Mouse (Mus musculus) liver, embryonic 15.5 days (tissue): ENCODE measurements around the gene Pdcd2. TPM values are rescaled to one million over a fixed set of nuclear protein-coding genes. Genes with fewer than 3 reads are reported as not detected.

Experiments used
- ATAC-seq: fragments of 200-750 bp; cut with Nextera tagmentation; 2 replicates; pipeline ENCODE4 v1.8.0; 2017; ENCODE audit warnings: moderate number of reproducible peaks, mild to moderate bottlenecking, moderate library complexity; ENCODE audit not compliant: insufficient read depth
- H3K27ac ChIP-seq: fragments of 300-500 bp; sonication (generic); replicated peaks from 2 replicates; pipeline ENCODE4 v1.5.1; 2015; ENCODE audit warnings: mild to moderate bottlenecking, inconsistent platforms
- H3K27me3 ChIP-seq: fragments of 300-500 bp; sonication (generic); 2 replicates; pipeline ENCODE4 v1.6.1; 2015; ENCODE audit warnings: mild to moderate bottlenecking, inconsistent platforms
- H3K36me3 ChIP-seq: fragments of 300-500 bp; sonication (generic); replicated peaks from 2 replicates; pipeline ENCODE4 v1.6.1; 2015; ENCODE audit warnings: moderate library complexity, mild to moderate bottlenecking, inconsistent platforms
- H3K4me1 ChIP-seq: fragments of 300-500 bp; sonication (generic); replicated peaks from 2 replicates; pipeline ENCODE4 v1.6.1; 2015; ENCODE audit warnings: inconsistent platforms
- H3K4me2 ChIP-seq: fragments of 300-500 bp; sonication (generic); 2 replicates; pipeline ENCODE4 v1.6.1; 2015; ENCODE audit warnings: moderate library complexity, mild to moderate bottlenecking, inconsistent platforms
- H3K4me3 ChIP-seq: fragments of 300-500 bp; sonication (generic); replicated peaks from 2 replicates; pipeline ENCODE4 v1.5.1; 2015; ENCODE audit warnings: mild to moderate bottlenecking, inconsistent platforms
- H3K9ac ChIP-seq: fragments of 300-500 bp; sonication (generic); 2 replicates; pipeline ENCODE4 v1.6.1; 2015; ENCODE audit warnings: moderate library complexity, mild to moderate bottlenecking, inconsistent platforms
- H3K9me3 ChIP-seq: fragments of 300-500 bp; sonication (generic); replicated peaks from 2 replicates; pipeline ENCODE4 v1.6.1; 2016; ENCODE audit warnings: inconsistent platforms
- WGBS: fragments of 180-500 bp; shearing (Covaris S2); methylation state at CpG from one replicate; pipeline ENCODE4 v1.1.7; 2015; ENCODE audit warnings: mixed read lengths; ENCODE audit not compliant: insufficient replicate concordance; 5-methylcytosine and 5-hydroxymethylcytosine counted together
- polyA plus RNA-seq: library from polyadenylated mRNA; unstranded; fragments of >200 nt; fragmentation: Nextera tagmentation; extraction: Ambion mirVana; gene quantifications from 2 replicates; pipeline ENCODE4 v1.2.1, GENCODE M21; 2015

The Pdcd2 gene
- polyA plus RNA-seq, 1 experiment from 2014 or later: 19.8 TPM

DNA sequence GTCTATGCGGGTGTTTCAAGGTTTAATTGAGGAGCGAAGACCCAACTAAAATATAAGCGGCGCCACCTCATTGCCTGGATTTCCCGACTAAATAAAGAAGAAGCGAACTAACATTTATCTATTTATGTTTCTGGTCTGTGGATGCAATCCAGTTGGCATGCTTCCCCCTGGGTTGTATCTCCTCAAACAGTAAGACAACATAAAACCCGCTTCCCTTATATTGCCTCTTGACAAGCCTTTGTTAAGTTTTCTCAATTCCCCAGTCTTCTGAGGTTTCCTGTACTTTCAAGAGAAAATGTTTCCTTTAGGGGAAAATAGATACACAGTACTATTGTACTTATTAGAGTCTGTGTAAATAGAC lies 28.4 kb downstream of the Pdcd2 start:
- Histone ChIP-seq H3K36me3 (peaks cover 32% of the 10 kb centered on the region), H3K4me1 (peaks cover 45% of the 10 kb centered on the region), H3K9ac (peak overlapping the region; percentile 87), H3K9me3 (no peaks in the 10 kb centered on the region), H3K4me2 (peak overlapping the region; percentile 84), H3K27ac (peak overlapping the region; percentile 94), H3K27me3 (no peaks in the 10 kb centered on the region), H3K4me3 (peak overlapping the region; percentile 95)
- ATAC-seq: no peak
- WGBS: 47% methylated on average over 7 of the region's 7 CpGs

DNA sequence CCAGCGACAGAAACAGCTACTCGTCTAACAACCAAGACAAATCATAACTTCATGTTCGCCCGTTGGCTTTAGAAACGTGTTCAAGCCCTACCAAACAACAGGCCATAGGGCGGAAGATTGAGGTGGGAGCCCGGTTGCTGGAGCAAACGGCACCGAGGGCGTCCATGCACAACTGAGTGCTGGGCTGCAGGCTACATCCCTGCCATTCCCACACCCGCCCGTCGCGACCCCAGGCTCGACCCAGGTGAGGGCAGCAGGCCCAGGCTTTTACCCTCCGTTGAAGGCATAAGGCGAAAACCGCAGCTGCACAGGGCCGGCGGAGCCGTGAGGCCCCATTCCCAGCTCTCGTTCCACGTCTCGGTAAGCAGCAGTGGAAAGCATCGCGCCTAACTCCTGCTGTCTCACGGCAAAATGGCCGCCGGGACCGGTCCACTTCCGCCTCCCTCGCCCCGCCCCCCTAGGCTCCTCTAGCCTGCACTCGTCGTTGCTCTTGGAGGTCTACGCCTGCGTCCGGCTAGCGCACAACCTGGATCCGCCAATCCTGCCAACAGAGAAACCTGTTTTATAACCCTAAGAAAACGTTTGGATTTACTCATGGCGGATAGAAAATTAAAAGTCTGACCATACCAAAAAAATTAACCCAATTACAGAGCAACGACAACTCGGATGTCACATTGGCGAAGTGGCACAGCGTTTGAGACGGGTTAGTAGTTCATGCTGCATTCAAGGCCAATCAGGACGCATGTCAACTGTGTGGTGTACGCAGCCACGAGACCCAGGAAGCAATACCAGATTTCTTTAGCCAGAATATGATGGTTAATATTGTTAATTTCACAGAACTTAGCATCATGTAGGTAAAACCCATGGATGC lies 29.0 kb downstream of the Pdcd2 start:
- no peaks in the 10 kb centered on the region for H3K9me3 ChIP-seq
- peak overlapping the region; percentile 95 for H3K4me3 ChIP-seq
- WGBS: under 1% methylated on average over 50 of the region's 50 CpGs
- H3K27me3 ChIP-seq: no peaks in the 10 kb centered on the region
- peak overlapping the region; percentile 87 for H3K9ac ChIP-seq
- H3K4me1 ChIP-seq: peaks cover 45% of the 10 kb centered on the region
- H3K4me2 ChIP-seq: peak overlapping the region; percentile 84
- ATAC-seq: peak; percentile 91
- peak overlapping the region; percentile 94 for H3K27ac ChIP-seq
- peaks cover 36% of the 10 kb centered on the region for H3K36me3 ChIP-seq

DNA sequence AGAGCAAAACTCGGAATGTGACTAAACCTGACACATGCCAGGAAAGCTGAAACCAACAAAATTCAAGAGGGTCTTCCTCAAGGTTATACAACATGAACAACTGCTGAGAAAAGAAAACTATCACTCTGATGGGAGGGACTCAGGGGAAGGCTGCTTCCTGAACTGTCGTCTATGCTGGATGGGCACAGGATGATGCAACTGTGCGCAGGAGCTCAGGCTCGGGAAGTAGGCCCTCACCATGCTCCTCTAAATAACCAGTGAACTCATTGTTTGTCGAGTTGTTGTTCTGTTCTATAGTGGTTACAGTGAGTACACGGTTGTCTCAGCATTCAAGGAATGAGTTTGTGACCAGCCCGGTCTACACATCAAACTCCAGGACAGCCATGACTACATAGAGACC lies 36.6 kb downstream of the Pdcd2 start:
- no peak for ATAC-seq
- Histone ChIP-seq H3K27me3 (no peaks in the 10 kb centered on the region), H3K4me2 (no peak overlapping the region), H3K9ac (no peak overlapping the region), H3K27ac (no peak overlapping the region), H3K9me3 (no peaks in the 10 kb centered on the region), H3K4me3 (no peak overlapping the region), H3K4me1 (peaks cover 7% of the 10 kb centered on the region; the same call in 1 of the 2 replicates), H3K36me3 (peaks cover 67% of the 10 kb centered on the region)
- WGBS: 80% methylated on average over 7 of the region's 7 CpGs

DNA sequence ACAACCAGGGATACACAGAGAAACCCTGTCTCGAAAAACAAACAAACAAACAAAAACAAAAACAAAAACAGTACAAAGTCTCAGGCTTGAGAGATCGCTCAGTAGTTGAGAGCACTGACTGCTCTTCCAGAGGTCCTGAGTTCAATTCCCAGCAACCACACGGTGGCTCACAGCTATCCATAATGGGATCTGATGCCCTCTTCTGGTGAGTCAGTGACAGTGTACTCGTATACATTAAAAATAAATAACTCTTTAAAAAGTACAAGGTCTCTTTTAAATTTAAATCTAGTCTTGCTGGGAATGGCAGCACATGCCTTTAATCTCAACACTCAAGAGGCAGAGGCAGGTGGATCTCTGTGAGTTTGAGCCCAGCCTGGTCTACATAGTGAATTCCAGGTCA lies 54.4 kb downstream of the Pdcd2 start:
- WGBS: 76% methylated on average over 4 of the region's 4 CpGs

More for the DNA sequence above, 54.4 kb downstream of the Pdcd2 start:
- no peak for ATAC-seq
- Histone ChIP-seq H3K27ac (no peak overlapping the region), H3K9me3 (no peaks in the 10 kb centered on the region), H3K4me2 (no peak overlapping the region), H3K9ac (no peak overlapping the region), H3K27me3 (no peaks in the 10 kb centered on the region), H3K36me3 (peaks cover 79% of the 10 kb centered on the region), H3K4me1 (no peaks in the 10 kb centered on the region), H3K4me3 (no peak overlapping the region)

Other genes starting within 250 kb of the Pdcd2 start
- gene Dll1, start 150.4 kb downstream of the Pdcd2 start, polyA plus RNA-seq: 1.1 and 1.5 TPM in 2 replicates
- 6.5 and 7.1 TPM in 2 replicates for gene Fam120b, start 131.1 kb downstream of the Pdcd2 start, polyA plus RNA-seq
- 120 and 129 TPM in 2 replicates for gene Psmb1, start 27.6 kb downstream of the Pdcd2 start, polyA plus RNA-seq
- gene Tbp, start 27.4 kb downstream of the Pdcd2 start, polyA plus RNA-seq: 17.6 and 18.6 TPM in 2 replicates
- 0.46 and 0.66 TPM in 2 replicates for gene Prdm9, start 37.1 kb upstream of the Pdcd2 start, polyA plus RNA-seq
- 11.9 and 12.7 TPM in 2 replicates for gene Chd1, start 177.7 kb upstream of the Pdcd2 start, polyA plus RNA-seq